Mouse (Mus musculus) thymus, adult 2 months (tissue): ENCODE measurements around the gene Tgfbrap1. TPM values are rescaled to one million over a fixed set of nuclear protein-coding genes. Genes with fewer than 3 reads are reported as not detected.
"Not testable (repeated sequence)": the region's sequence is repeated elsewhere in the genome, so short reads cannot be mapped to it uniquely, and the experiment has no call there.

ENCODE experiments used
- DNase-seq: peaks from one replicate; pipeline ENCODE4 v3.0.0; 2021
- H3K27ac ChIP-seq: fragments of 200-500 bp; 2 replicates; pipeline ENCODE4 v1.5.1; 2012; ENCODE audit warnings: low read length, control low read depth; ENCODE audit not compliant: control insufficient read depth, insufficient read depth
- H3K27me3 ChIP-seq: fragments of 200-500 bp; 2 replicates; pipeline ENCODE4 v1.6.1; 2012; ENCODE audit warnings: mild to moderate bottlenecking, low read length, moderate library complexity, mixed read lengths; ENCODE audit not compliant: control insufficient read depth, insufficient read depth
- H3K36me3 ChIP-seq: fragments of 200-500 bp; 2 replicates; pipeline ENCODE4 v1.6.1; 2012; ENCODE audit warnings: mild to moderate bottlenecking, low read length, moderate library complexity; ENCODE audit not compliant: control insufficient read depth, insufficient read depth
- H3K4me1 ChIP-seq: fragments of 200-500 bp; replicated peaks from 2 replicates; pipeline ENCODE4 v1.6.1; 2012; ENCODE audit warnings: low read length; ENCODE audit not compliant: control insufficient read depth, insufficient read depth
- H3K4me3 ChIP-seq: fragments of 200-500 bp; 2 replicates; pipeline ENCODE4 v1.5.1; 2012; ENCODE audit warnings: mild to moderate bottlenecking, low read length, control low read depth, moderate library complexity; ENCODE audit not compliant: control insufficient read depth, insufficient read depth
- CTCF ChIP-seq: fragments of 200-500 bp; IDR thresholded peaks from 2 replicates; pipeline ENCODE4 v1.5.1; 2012; ENCODE audit warnings: mild to moderate bottlenecking, control low read depth, low read length, moderate library complexity, borderline replicate concordance; ENCODE audit not compliant: control insufficient read depth, poor library complexity, insufficient read depth; ENCODE audit errors: extremely low read depth
- POLR2A ChIP-seq: fragments of 200-500 bp; IDR thresholded peaks from 2 replicates; pipeline ENCODE4 v1.6.1; 2012; ENCODE audit warnings: mild to moderate bottlenecking, low read length, control low read depth, moderate library complexity; ENCODE audit not compliant: control insufficient read depth, poor library complexity, insufficient read depth; ENCODE audit errors: extremely low read depth
- WGBS: fragments of 180-500 bp; shearing (Covaris S2); methylation state at CpG from one replicate; pipeline ENCODE4 v1.1.7; 2018; 5-methylcytosine and 5-hydroxymethylcytosine counted together
- polyA plus RNA-seq: library from polyadenylated mRNA; depleted of rRNA; stranded (reverse); fragments of >200 nt; gene quantifications from 2 replicates; pipeline ENCODE4 v1.2.3, GENCODE M21; 2012

Tgfbrap1 gene
- polyA plus RNA-seq, 1 experiment: 22.9 TPM

GRCm38 (mm10) chr1:43046990-43047389 is 51.4 kb downstream of the Tgfbrap1 start:
- H3K4me3 ChIP-seq: no peak overlapping the region
- peaks cover 4% of the 10 kb centered on the region; the same call in 1 of the 2 replicates for H3K36me3 ChIP-seq
- no peak for DNase-seq
- no peak overlapping the region for H3K27ac ChIP-seq
- no peaks in the 10 kb centered on the region for H3K27me3 ChIP-seq
- WGBS: 99% methylated on average over 2 of the region's 2 CpGs
- TF ChIP-seq CTCF: no peak
- no peak for TF ChIP-seq POLR2A
- H3K4me1 ChIP-seq: no peaks in the 10 kb centered on the region

DNA sequence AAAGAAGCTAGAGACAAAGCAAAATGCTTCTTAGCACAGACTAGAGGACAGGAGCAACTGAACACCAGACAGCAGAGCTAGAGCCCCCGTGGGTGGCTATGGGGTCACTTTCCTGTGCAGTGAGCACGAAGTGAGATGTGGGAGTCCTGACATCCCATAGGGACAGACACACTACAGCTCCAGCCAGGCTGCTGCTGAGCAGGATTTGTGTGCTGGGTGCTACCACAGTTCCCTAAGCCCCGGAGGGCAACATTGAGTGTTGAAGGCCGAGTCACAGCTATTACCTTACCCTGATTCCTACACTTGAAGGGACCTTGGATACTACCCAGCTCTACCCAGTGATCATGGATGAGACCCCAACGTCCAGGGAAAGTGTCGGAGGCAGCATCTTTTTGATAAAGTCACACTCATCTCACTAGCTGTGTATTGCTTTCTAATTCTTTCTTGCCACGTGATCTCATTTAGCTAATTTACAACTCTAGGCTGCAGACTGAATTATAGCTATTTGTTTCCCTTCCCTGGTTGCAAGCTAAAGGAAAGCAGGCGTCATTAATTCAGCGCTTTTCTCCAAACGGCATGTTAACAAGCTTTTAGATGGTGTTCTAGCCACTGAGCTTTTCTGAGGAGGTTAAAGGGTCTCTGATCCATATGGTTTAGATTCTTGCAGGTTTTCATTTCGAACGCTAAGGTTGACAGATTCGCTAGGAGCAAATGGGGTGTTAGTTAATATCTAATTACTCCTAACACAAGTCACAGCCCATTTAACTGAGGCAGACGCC is 53.0 kb downstream of the Tgfbrap1 start:
- no peaks in the 10 kb centered on the region for H3K27me3 ChIP-seq
- TF ChIP-seq POLR2A: no peak
- no peak for TF ChIP-seq CTCF
- no peak overlapping the region for H3K27ac ChIP-seq
- no peak overlapping the region for H3K4me3 ChIP-seq
- no peak for DNase-seq
- no peaks in the 10 kb centered on the region for H3K4me1 ChIP-seq
- no peaks in the 10 kb centered on the region for H3K36me3 ChIP-seq
- 82% methylated on average over 14 of the region's 14 CpGs for WGBS

DNA sequence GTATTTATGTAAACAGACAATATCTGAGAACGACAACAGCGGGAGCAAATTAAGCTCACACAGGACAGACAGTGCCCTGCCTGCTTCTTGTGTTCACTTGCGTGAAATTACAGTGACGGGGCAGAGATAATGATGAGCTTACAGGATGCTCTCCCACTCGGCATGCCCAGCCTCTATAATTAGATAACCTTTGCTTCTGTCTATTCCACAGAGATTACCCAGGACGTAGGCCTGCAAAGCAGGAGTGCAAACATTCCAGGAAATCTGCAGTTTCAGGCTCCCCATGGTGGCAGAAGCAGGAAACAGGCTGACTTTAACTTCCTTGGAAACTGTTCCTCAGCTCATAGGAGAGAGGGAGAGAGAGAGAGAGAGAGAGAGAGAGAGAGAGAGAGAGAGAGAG is 56.2 kb downstream of the Tgfbrap1 start:
- 72% methylated on average over 6 of the region's 6 CpGs for WGBS
- no peaks in the 10 kb centered on the region for H3K4me1 ChIP-seq
- H3K27ac ChIP-seq: no peak overlapping the region
- no peaks in the 10 kb centered on the region for H3K36me3 ChIP-seq
- no peak for TF ChIP-seq POLR2A
- no peak for TF ChIP-seq CTCF
- no peak for DNase-seq
- no peaks in the 10 kb centered on the region for H3K27me3 ChIP-seq
- H3K4me3 ChIP-seq: no peak overlapping the region

DNA sequence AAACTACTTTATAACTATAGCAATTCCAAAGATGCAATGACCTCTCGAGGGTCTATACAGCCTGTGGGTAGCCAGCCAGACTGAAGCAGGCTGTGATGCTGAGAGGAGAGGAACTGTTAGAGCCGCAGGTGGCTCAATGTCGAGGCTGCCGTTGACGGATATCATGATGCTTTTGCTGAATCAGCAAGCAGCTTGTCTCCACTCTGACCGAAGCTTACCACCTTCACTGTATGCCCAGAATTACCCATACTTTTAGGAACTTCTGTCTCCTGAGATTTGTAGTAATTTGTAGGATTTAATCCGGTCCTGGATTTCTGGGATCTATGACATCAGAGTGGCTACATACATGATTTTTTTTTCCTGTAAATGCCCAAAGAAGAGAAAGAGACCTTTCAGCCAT is 62.4 kb downstream of the Tgfbrap1 start:
- no peak for DNase-seq
- H3K4me3 ChIP-seq: no peak overlapping the region
- no peaks in the 10 kb centered on the region for H3K27me3 ChIP-seq
- no peak overlapping the region for H3K27ac ChIP-seq
- WGBS: 93% methylated on average over 7 of the region's 7 CpGs
- TF ChIP-seq CTCF (no peak), POLR2A (no peak)
- no peaks in the 10 kb centered on the region for H3K36me3 ChIP-seq
- no peaks in the 10 kb centered on the region for H3K4me1 ChIP-seq

- H3K36me3 ChIP-seq, H3K27ac ChIP-seq, H3K27me3 ChIP-seq, H3K4me3 ChIP-seq, H3K4me1 ChIP-seq, DNase-seq: not testable (repeated sequence)
- WGBS: 93% methylated on average over 7 of the region's 7 CpGs
Observed at GRCm38 (mm10) chr1:43015153-43015685, 83.2 kb downstream of the Tgfbrap1 start.

DNA sequence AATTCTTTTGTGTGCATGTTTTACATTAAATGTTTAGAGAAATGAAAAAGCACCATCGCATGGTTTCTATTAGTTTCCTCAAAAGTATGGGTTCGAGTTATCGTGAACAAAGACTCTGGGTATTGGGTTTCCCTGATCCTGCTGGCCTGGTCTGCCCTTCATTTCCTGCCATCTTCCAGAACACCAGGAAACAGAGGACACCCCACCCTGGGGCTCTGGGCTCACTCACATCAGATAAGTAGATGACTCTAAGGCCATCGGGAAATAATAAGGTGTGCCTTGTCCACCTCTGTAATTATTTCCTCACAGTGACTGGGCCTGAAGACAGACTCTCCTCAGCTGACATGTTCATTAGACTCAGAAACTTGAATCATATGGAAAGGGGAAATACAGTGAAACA is 88.0 kb downstream of the Tgfbrap1 start:
- 95% methylated on average over 4 of the region's 4 CpGs for WGBS
- no peaks in the 10 kb centered on the region for H3K4me1 ChIP-seq
- no peaks in the 10 kb centered on the region for H3K27me3 ChIP-seq
- no peak for DNase-seq
- TF ChIP-seq POLR2A: no peak
- no peak for TF ChIP-seq CTCF
- no peak overlapping the region for H3K4me3 ChIP-seq
- no peak overlapping the region for H3K27ac ChIP-seq
- no peaks in the 10 kb centered on the region for H3K36me3 ChIP-seq

- no peak overlapping the region for H3K4me3 ChIP-seq
- no peaks in the 10 kb centered on the region for H3K36me3 ChIP-seq
- 94% methylated on average over 4 of the region's 4 CpGs for WGBS
- no peak for DNase-seq
- no peak for TF ChIP-seq CTCF
- no peaks in the 10 kb centered on the region for H3K27me3 ChIP-seq
- no peak overlapping the region for H3K27ac ChIP-seq
- H3K4me1 ChIP-seq: no peaks in the 10 kb centered on the region
Observed at GRCm38 (mm10) chr1:43006524-43006923, 91.9 kb downstream of the Tgfbrap1 start.
